Mouse (Mus musculus): ENCODE measurements around the gene Gm16181.

Gm16181 gene

GRCm38 (mm10) chr17:35244999-35245398 is 24.4 kb downstream of the Gm16181 start:
- CTCF ChIA-PET = no interaction called here

- CTCF ChIA-PET = interaction anchor here (0.6 to 2.0 kb wide), 4 partner anchors 9 to 206 kb away, joined by 3 to 8 read pairs (median 5); no protein-coding TSS in a partner anchor
These were observed 25.3 kb downstream of the Gm16181 start for GRCm38 (mm10) chr17:35245731-35246623.

- CTCF ChIA-PET = interaction anchor here (0.7 to 2.0 kb wide), 2 partner anchors 28 to 910 kb away, joined by 4 to 8 read pairs; no protein-coding TSS in a partner anchor
These were observed 26.5 kb downstream of the Gm16181 start for GRCm38 (mm10) chr17:35247144-35247543.

- CTCF ChIA-PET = no interaction called here
These were observed 28.4 kb downstream of the Gm16181 start for GRCm38 (mm10) chr17:35248986-35249385.

- CTCF ChIA-PET = no interaction called here
These were observed 29.0 kb downstream of the Gm16181 start for GRCm38 (mm10) chr17:35249451-35250197.

GRCm38 (mm10) chr17:35250348-35251120 is 29.9 kb downstream of the Gm16181 start:
- CTCF ChIA-PET = no interaction called here

GRCm38 (mm10) chr17:35251162-35251719 is 30.6 kb downstream of the Gm16181 start:
- CTCF ChIA-PET = interaction anchor here (1.0 kb wide), 1 partner anchor 23 kb away, joined by 5 read pairs; no protein-coding TSS in a partner anchor

GRCm38 (mm10) chr17:35251981-35252380 is 31.3 kb downstream of the Gm16181 start:
- CTCF ChIA-PET = interaction anchor here (1.0 kb wide), 1 partner anchor 22 kb away, joined by 5 read pairs; no protein-coding TSS in a partner anchor

GRCm38 (mm10) chr17:35252619-35253292 is 32.1 kb downstream of the Gm16181 start:
- CTCF ChIA-PET = no interaction called here

- CTCF ChIA-PET = interaction anchor here (0.6 to 5.7 kb wide), 3 partner anchors 18 to 32 kb away, joined by 3 to 25 read pairs (median 9); no protein-coding TSS in a partner anchor
These were observed 32.9 kb downstream of the Gm16181 start for GRCm38 (mm10) chr17:35253293-35254093.

GRCm38 (mm10) chr17:35254241-35255098 is 33.8 kb downstream of the Gm16181 start:
- CTCF ChIA-PET = interaction anchor here (0.6 to 5.7 kb wide), 5 partner anchors 9 to 352 kb away, joined by 3 to 25 read pairs (median 7); no protein-coding TSS in a partner anchor

- CTCF ChIA-PET = interaction anchor here (0.6 to 5.7 kb wide), 4 partner anchors 9 to 1298 kb away, joined by 3 to 25 read pairs (median 8); no protein-coding TSS in a partner anchor
These were observed 34.7 kb downstream of the Gm16181 start for GRCm38 (mm10) chr17:35255301-35255700.

- CTCF ChIA-PET = interaction anchor here (0.6 to 5.7 kb wide), 3 partner anchors 10 to 1299 kb away, joined by 3 to 25 read pairs (median 7); no protein-coding TSS in a partner anchor
These were observed 35.1 kb downstream of the Gm16181 start for GRCm38 (mm10) chr17:35255704-35256103.

GRCm38 (mm10) chr17:35257378-35257777 is 36.7 kb downstream of the Gm16181 start:
- CTCF ChIA-PET = interaction anchor here (0.5 to 5.7 kb wide), 5 partner anchors 16 to 305 kb away, joined by 3 to 25 read pairs (median 3); partner anchors contain the start of gene Ddx39b

GRCm38 (mm10) chr17:35257824-35258491 is 37.3 kb downstream of the Gm16181 start:
- CTCF ChIA-PET = interaction anchor here (0.5 to 5.7 kb wide), 4 partner anchors 16 to 305 kb away, joined by 3 to 25 read pairs (median 4); partner anchors contain the start of gene Ddx39b

- CTCF ChIA-PET = interaction anchor here (2.2 to 5.7 kb wide), 2 partner anchors 11 to 16 kb away, joined by 9 to 25 read pairs; no protein-coding TSS in a partner anchor
These were observed 38.2 kb downstream of the Gm16181 start for GRCm38 (mm10) chr17:35258492-35259478.
